Mouse (Mus musculus): ENCODE data around the gene Slc46a2. TPM values are rescaled to one million over a fixed set of nuclear protein-coding genes. Genes with fewer than 3 reads are reported as not detected.
A peak's percentile ranks its signal among the peaks of the same experiment; 100 is the strongest.

The Slc46a2 gene
- polyA plus RNA-seq (2017; shearing (Covaris generic)), result under 1 TPM; 0.22 to 0.34 TPM

- no peak for ATAC-seq
Observed at GRCm38 (mm10) chr4:59914608-59915403, at the start of gene Slc46a2. TSS of gene Slc46a2 (minus strand) at chr4:59915056.

DNA sequence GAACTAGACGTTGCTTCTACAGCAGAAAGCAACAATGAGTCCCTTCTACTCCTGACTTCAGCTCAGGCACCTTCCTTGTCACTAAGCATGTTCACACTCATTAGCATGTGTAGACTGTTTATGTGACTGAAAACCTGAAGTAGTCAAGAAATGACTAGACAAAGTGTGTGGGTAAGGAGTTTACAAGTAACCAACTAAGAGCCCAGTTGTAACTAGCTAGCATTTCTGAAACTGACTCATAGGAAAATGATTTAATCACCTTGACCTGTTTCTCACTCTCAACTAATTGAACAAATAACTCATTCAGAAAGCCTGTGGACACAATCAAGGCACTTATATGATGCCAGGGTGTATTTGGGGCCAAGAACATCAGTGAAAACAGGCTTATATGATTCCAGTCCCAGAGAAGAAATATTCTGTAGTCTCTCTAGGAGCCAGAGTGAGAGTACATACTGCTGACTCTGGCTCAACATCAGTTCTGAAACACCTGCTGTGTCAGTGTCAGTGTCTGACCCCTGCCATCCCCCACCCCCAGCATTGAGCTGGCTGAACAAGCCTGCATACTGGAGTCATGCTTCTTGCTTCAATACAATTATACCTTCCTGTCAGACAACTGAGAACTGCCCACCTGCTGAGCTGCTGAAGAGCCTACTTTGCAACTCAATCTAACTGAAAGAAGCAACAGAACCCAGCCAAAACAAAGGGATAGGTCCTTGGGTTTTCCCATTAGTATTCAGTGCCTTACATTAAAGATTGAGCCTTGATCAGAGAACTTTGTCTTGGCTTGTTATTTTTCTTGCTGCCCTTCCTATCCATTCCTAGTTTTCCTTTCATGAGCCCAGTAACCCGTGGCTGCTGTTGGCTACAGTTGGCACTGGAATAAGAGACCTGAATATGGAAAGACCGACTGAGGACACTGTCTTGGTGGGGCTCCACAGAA is 48.8 kb upstream of the Slc46a2 start, which contains the start of gene Mup6:
Mup6 (plus strand) TSS at position 890 of the 940 bp plus-strand sequence.
- no peak for ATAC-seq

DNA sequence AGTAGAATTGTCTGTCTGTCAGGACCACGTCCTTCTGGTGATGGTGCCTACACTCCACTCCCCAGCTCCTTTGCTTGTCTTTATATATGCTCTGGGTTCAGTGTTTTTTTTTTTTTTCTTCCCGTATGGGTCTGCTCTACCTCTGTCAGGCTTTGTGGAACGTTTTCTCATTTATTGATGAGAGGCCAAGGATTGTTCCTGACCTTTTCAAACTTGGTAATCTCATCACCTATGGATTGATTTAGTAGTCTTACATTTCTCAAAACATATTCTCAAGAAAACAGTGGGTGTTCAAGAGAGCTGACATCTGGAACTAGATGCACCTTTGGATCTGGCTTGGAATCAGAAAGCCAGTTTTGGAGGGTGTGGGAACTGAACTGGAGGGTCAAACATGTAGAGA is 45.8 kb upstream of the Slc46a2 start, which contains the start of gene Mup4:
Mup4 (minus strand) TSS at position 101 of the 400 bp plus-strand sequence.
- no peak for ATAC-seq

GRCm38 (mm10) chr4:59937543-59937942 is 22.7 kb upstream of the Slc46a2 start:
- no peak for ATAC-seq

DNA sequence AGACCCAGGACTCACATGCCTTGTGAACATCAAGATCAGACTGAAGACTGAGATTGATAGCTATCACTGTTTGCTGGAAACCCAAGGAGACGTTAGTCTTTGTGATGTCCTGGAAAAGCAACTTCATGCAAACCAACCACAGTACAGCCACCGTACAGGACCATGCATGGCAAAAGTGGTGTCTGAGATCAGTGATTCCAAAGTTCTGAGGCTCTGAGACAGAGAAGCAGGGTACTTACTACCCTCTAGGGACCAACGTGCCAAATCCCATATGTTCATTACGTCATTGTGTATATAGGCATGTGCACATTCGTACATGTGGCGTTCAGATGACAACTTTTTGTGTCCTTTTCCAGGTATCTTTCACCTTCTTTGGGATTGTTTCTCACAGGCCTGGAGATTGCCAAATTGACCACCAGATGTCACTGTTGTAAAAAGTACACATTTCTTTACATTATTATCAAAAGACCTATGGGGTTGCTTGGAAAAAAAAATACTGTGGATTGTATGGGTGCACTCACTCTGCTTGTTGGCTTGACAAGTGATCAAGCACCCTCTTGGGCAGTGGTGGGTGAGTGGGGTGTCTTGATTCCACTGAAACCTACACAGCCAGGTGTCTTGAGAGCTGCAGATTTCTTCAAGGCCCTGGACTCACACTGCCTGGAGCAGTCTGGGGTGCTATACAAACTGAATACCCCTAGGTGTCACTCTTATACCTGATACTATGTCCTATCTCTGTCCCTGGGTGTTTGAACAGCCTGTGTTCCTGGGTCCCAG is 17.8 kb upstream of the Slc46a2 start:
- ATAC-seq, result peak; percentile 52

DNA sequence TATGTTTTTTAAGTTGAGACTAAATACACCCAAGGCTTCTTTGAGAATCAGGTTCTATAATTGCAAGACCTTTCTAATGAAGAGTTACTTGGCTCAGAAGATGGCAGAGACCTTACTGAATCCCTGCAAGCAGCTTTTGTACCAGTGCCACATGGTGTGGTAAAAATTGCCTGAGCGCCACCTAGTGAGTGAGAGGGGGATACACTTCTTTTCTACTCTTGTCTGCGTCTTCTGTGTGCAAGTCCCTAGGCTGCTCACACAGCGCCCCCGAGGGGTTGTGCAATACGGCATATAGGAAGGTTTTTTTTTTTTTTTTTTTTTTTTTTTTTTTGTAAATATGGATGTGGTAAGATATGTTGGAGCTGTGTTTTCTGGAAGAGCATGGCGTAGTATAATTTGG is 13.5 kb upstream of the Slc46a2 start:
- ATAC-seq, result no peak

- ATAC-seq, result no peak
Observed at GRCm38 (mm10) chr4:59927666-59928065, 12.8 kb upstream of the Slc46a2 start.

GRCm38 (mm10) chr4:59925082-59925481 is 10.2 kb upstream of the Slc46a2 start:
- no peak for ATAC-seq

DNA sequence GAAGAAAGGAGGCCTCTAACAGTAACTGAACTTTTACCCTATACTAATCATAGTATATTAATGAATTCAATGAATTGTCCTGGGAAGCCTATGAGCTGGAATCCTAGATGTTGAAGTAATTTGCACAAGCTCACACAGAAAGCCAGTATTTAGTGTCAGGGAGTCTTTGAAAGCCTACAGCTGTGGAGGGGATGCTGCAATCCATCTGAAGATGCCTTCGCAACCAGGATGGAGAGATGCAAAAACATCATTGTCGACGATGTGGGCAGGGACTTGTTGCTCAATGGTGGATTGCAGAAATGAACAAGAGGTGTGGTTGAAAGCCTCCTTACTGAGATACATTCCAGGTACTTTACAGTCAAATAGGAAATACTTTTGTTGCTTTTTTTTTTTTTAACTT is 3.1 kb upstream of the Slc46a2 start:
- no peak for ATAC-seq

DNA sequence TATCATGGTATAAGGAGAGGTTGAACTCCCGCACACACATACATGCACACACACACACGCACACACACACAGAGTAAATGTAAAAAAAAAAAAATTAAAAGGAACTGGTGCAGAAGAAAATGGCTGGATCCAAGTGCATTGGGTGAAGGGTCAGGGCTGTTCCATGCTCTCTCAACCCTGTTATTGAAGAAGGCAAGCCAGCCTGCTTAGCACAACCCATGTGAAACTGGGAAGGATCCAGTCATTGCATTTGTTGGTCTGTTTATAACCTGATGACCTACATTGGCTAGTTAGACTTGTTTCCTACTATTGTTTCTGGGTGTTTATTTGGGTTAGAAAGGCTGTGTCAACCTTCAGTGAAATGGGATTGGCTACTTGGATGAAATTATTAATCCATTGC is 6.1 kb downstream of the Slc46a2 start:
- no peak for ATAC-seq

DNA sequence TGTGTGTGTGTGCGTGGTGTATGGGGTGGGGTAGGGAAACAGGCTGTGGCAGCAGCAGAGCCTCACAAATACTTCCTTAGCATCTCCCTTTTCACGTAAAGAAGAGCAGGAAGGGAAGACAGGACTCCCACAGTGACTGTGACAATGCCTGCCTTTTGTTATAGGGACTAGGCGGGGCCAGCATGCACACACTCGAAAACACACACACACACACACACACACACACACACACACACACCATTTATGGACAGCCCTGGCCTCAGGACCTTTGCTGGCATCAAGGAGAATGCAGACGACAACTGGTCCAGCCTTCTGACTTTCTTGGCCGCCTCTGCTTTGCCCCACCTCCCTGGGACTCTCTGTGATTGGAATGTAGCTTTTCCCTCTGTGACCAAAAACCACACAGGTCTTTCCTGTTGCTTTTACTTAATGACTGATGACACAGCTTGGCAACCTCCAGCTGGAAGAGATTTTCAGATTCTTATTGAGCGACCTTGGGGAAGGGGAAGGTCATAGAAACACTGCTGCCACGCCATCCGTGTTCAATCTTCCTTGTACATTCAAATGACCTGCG is 7.1 kb downstream of the Slc46a2 start:
- no peak for ATAC-seq

GRCm38 (mm10) chr4:59907092-59907491 is 7.8 kb downstream of the Slc46a2 start:
- ATAC-seq, result no peak

DNA sequence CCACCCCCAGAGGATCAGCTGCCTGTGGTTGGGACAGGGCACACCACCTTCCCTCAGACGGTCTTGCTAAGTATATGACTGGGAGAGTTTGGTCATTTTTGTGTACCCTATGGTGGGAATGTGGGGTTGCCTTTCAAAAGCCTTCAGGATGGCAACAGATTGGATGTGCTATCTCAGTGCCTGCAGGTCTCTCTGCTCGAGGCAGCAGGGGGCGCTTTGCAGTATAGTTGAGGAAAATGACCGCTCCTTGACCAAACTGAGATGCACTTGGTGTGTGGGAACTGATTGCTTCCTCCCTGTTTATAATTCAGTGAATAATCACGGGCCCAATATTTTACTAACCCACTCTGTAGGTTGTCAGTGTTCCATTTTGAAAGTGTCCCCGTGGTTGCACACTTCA is 12.3 kb downstream of the Slc46a2 start:
- ATAC-seq, result no peak

DNA sequence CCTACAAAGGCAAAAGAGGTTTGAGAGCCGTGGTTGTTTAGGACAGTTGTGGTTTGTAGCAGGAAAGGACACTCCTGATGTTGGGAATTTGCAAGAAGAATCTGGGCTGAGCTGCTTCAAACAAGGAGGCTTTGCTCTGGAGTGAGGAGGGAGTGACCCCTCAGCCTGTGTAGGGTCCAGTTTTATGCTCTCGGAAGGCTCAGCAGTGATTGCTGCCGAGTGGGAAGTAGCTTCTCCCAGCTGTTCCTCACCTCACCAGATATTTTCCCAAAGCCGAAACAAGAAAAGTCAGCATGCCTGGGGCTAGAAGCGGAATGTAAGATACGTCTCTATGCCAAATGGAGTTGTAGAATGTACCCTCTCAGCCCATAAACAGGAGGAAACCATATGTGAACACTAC is 13.0 kb downstream of the Slc46a2 start:
- no peak for ATAC-seq

DNA sequence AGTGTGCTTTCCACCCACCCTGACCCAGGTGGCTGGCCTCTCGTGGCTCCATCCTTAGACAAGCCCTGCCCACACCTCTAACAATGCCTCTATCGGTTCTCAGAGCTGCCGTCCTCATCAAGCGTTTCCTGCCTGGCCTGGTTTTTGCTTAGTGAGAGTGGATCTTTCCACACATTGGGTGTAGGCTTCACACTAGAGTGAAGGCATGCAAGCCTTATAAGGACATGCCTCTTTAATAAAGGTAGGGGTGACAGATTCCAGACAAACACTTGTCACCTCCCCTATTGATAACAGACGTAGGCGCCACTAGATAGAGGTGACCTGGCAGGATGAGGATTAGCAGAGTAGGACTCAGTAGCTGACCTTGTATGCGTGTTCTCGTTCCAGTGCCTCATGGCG is 16.3 kb downstream of the Slc46a2 start:
- no peak for ATAC-seq

DNA sequence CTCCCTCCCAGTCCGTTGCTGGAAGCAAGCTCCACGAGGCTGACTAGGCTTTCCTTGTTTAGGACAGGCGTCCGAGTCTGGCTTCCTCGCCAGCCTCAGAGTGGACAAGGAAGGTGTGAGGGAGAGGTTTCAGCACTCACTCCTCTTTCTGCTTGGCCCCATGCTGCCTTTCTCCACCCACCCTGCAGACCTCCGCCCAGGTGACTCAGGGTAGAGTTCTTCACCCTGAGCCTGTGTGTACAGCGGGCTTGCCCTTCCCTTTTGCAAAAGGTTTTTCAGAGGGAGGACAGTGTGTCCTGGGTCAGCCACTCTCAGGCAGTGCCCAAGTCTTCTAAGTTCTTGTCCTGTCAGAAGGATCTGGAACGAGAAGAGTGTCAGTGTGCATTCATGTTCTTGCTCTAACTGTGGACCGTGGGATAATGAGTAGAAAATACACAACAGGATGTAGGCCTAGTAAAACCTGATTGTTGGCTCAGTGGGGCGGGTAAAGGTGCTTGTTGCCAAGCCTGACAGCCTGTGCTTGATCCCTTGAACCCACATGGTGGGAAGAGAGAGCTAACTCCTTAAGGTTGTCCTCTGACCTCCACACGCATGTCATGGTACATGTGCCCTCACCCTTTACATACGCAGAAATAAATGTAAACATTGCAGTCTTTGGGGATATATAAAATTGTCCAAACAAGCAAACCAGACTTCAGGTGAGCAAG is 16.9 kb downstream of the Slc46a2 start:
- ATAC-seq, result no peak

DNA sequence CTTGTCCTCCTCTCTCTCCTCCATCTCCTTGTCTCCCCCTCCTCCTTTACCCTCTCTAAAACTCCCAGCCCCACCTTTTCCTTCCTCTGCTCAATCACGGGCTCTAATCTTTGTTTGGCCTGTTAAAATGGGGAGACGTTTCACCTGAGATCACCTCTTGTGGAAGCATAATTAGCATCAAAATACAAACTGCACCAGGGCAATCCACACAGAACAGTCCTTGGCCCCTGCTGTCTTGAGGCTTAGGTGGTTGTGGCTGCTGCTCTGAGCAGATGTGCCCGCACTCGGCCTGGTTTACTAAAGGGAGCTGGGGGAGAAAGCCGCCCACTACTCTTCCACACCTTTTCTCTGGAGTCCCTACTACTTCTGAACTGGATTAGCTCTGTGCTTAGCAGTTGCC is 18.9 kb downstream of the Slc46a2 start:
- no peak for ATAC-seq

DNA sequence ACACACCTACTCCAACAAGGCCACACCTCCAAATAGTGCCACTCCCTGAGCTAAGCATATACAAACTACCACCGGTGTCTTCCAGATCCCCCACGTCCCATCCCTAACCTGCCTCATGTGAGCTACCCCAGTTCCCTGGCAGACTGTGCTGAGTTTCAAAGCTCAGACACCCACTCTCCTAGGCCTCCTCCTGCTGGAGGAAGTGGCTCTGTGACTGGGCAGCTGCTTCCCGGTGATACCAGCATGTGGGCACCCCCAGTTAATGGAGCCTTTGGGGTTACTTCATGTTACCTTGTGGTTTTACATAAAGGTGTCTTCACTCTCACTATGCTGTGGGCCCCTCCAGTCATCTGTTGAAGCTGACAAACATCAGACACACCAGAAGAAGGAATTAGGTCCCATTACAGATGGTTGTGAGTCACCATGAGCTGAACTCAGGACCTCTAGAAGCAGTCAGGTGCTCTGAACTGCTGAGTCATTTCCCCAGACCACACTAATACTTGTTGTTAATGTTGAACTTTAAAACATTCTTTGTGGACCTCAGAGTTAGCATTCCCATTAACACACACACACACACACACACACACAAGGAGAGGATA is 19.8 kb downstream of the Slc46a2 start:
- ATAC-seq, result no peak

GRCm38 (mm10) chr4:59894415-59894814 is 20.4 kb downstream of the Slc46a2 start:
- no peak for ATAC-seq

GRCm38 (mm10) chr4:59892731-59893130 is 22.1 kb downstream of the Slc46a2 start:
- no peak for ATAC-seq

GRCm38 (mm10) chr4:59891723-59892416 is 23.0 kb downstream of the Slc46a2 start:
- no peak for ATAC-seq

All from activated CD4-positive, CD25-positive, alpha-beta regulatory T cell, adult 4 months (primary cell).